Mouse (Mus musculus): ENCODE measurements around the gene Slc19a1.
A peak's percentile ranks its signal among the peaks of the same experiment; 100 is the strongest.

Gene Slc19a1

GRCm38 (mm10) chr10:77031768-77032375 is at the start of gene Slc19a1:
Slc19a1 (plus strand) TSS chr10:77032241.
- no peak for DNase-seq (ENCODE audit: low read depth)

DNA sequence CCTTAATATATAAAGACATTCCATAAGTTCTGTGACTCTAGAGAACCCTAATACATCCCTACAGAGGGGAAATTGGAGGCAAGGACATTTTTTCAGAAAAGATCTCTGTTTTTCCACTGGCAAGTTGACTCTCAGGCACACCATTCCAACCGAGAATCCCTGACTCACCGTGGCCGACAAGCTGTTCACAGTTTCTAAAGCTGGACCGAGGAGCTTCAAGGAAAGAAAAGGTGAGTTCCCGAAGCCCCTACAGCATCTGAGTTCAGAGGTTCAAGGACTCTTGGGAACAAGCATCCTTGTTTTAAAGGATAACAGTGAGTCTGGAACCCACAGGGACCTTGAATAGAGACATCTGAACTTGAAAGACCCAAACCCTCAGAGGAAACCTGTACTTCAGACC is 43.5 kb upstream of the Slc19a1 start:
- no peak for DNase-seq (ENCODE audit: low read depth)

GRCm38 (mm10) chr10:76992456-76992855 is 39.6 kb upstream of the Slc19a1 start:
- DNase-seq (ENCODE audit: low read depth): no peak

DNA sequence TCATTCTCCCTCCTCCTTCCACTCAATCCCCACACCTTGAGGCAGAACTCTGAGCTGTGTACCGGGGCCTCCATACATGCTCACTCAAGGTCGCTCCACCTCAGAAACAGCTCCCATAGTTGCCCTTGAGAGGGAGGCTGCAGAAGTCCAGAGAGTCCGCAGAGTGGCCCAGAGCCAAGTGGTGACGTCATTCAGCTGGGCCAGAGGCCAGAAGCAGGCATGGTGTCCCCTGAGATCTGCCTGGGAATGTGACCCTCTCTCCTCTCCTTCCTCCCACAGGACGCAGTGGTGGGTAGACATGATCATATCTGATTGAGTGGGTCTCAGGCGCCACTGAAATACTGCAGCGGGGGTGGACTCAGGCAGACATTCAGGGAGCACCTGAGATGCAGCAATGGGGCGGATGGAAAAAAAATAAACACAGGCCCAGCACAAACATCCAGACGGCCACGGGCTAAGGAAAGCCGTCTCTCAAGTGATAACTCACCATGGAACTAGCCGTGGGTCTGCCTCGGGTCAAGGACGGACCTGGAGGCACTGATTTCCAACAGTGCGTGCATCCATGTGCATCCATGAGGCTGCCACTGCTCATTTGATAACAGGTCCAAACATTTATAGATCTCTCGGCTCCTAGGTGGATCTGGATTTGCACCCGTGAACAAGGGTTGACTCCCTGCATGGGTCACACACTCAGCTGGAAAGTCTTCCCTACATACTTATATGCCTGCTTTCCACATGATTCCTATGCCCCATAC is 34.1 kb upstream of the Slc19a1 start:
- no peak for DNase-seq (ENCODE audit: low read depth)

GRCm38 (mm10) chr10:77004936-77005335 is 27.1 kb upstream of the Slc19a1 start:
- DNase-seq (ENCODE audit: low read depth): no peak

DNA sequence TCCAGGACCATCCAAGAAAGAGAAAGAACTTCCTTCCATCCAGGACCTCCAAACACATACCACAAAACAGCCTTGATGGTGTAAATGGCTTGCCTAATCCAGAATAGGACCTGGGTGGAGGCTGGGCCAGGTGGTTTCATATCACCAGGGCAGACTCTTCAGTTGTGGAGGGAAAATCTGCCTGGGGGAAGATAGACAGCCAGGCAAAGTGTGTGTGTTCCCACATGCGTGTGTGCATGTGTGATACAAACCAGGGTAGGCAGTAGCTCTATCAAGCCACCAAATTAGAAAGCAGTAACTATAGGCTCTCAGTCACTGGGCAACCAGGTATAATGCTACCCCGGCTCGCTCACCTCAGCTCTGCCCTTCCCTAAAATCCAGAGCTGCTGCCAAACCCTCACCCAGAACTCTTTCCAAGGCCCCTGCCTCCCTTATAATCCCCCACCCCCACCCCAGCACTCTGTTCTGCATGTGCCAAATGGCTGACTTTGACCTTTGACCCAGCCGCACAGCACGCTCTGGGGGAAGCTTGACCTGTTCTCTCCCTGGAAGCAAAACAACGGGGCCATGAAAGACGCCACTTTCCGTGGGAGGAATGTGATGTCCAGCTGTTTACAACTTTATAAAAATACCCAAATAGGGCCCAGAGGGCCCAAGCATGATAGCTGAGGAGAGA is 24.5 kb upstream of the Slc19a1 start:
- DNase-seq (ENCODE audit: low read depth): no peak

DNA sequence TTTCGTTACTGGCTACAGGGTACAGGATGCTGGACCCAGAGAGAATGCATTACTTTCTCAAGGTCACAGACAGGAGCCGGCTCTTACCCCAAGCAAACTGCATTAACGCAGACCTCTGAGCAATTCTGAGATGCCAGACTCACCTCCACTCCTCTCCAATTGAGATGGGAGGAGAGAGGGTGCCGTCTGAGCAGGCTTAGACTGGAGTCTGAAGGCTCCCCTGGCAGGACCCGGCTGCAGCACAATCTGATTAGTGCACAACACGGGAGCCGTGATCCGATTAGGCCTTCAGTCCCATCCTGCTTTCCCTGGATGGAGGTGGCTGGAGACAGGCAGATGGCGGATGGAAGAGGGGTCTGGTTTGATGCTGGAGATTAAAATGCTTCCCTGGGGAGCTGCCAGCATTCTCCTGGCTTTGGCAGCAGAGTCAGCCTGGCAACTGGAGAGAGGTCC is 23.9 kb upstream of the Slc19a1 start:
- peak; percentile 14 for DNase-seq (ENCODE audit: low read depth)

DNA sequence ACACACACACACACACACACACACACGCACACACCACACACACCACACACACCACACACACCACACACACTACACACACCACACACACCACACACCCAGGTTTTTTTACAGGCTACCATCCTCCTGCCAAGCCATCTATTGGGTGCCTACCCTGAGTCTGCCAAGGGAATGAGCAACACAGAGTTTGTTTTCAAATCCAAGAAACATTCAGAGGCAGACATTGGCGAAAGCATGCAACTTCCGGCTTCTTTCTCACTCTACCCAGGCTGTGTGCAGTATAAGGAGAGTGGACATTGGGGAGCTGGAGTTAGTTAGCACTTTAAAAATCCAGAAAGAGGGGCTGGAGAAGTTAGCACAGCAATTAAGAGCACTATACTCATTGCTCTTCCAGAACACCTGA is 23.3 kb upstream of the Slc19a1 start:
- DNase-seq (ENCODE audit: low read depth): no peak

GRCm38 (mm10) chr10:77011681-77012080 is 20.4 kb upstream of the Slc19a1 start:
- DNase-seq (ENCODE audit: low read depth): no peak

- no peak for DNase-seq (ENCODE audit: low read depth)
Observed at GRCm38 (mm10) chr10:77016080-77016479, 16.0 kb upstream of the Slc19a1 start.

GRCm38 (mm10) chr10:77016499-77016898 is 15.5 kb upstream of the Slc19a1 start:
- DNase-seq (ENCODE audit: low read depth): no peak

GRCm38 (mm10) chr10:77017061-77017460 is 15.0 kb upstream of the Slc19a1 start:
- no peak for DNase-seq (ENCODE audit: low read depth)

- no peak for DNase-seq (ENCODE audit: low read depth)
Observed at GRCm38 (mm10) chr10:77017662-77018061, 14.4 kb upstream of the Slc19a1 start.

GRCm38 (mm10) chr10:77021399-77022052 is 10.5 kb upstream of the Slc19a1 start:
- DNase-seq (ENCODE audit: low read depth): no peak

- no peak for DNase-seq (ENCODE audit: low read depth)
Observed at GRCm38 (mm10) chr10:77022301-77023130, 9.5 kb upstream of the Slc19a1 start.

DNA sequence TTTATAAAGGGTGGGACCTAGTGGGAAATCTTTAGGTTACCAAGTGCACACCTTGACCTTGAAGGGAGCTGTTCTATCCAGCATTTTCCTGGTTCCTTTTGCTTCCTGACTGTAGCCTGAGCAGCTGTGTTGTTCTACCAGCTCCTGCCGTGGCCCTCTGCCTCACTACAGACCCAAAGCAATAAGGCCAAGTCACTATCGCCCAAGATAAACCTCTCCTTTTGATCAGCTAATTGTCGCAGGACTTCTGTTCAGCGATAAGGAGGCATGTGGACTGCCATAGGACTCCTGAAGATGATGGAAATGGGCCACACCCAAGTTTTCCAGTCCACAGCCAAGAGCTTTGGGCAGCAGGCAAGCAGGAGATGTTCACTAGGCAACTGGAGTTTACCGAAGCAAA is 7.8 kb upstream of the Slc19a1 start:
- DNase-seq (ENCODE audit: low read depth): no peak

GRCm38 (mm10) chr10:77026944-77027343 is 5.1 kb upstream of the Slc19a1 start:
- no peak for DNase-seq (ENCODE audit: low read depth)

DNA sequence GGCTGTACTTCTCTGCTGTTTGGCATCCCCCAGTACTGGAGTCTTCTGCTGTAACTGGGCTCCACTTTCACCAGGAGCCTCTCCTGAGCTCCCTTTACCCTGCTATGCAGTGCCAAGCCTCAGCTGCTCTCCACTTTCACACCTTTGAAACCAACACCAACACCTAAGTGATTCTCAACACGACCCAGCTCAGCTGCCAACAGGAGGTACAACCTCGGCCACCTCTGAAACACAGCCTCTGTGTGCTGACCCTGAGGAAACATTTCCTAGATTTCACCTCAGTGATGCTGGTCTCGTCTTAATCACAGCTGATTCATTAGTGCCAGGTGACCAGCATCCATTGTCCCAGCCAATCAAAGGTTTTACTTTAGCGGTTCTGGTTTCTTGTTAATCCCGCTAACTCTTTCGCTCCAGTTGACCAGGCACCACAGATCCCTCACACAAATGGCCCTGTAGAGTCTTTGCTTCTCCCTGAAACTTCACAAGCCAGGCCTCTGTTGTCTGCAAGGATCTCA is 3.2 kb upstream of the Slc19a1 start:
- DNase-seq (ENCODE audit: low read depth): no peak

DNA sequence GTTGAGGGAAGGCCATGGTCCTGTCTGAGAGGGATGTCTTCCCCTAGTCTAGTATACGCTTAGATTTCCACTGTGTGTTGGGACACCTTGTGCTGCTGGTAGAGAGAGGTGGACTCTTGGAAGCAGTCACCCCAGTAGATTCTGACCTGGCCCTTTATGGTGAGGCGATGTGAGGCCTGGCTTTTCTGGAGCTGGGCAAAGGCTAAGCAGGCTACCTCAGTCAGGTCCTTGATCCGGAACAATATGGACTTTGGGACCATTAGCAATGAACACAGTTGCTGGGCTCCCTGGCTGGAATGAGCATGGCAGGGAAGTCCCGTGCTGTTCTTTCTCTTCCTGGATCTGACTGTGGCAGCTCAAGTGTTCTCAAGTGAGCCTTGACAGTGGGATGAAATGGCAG is 2.3 kb upstream of the Slc19a1 start:
- DNase-seq (ENCODE audit: low read depth): no peak

- DNase-seq (ENCODE audit: low read depth): no peak
Observed at GRCm38 (mm10) chr10:77030666-77031065, 1.4 kb upstream of the Slc19a1 start.

DNA sequence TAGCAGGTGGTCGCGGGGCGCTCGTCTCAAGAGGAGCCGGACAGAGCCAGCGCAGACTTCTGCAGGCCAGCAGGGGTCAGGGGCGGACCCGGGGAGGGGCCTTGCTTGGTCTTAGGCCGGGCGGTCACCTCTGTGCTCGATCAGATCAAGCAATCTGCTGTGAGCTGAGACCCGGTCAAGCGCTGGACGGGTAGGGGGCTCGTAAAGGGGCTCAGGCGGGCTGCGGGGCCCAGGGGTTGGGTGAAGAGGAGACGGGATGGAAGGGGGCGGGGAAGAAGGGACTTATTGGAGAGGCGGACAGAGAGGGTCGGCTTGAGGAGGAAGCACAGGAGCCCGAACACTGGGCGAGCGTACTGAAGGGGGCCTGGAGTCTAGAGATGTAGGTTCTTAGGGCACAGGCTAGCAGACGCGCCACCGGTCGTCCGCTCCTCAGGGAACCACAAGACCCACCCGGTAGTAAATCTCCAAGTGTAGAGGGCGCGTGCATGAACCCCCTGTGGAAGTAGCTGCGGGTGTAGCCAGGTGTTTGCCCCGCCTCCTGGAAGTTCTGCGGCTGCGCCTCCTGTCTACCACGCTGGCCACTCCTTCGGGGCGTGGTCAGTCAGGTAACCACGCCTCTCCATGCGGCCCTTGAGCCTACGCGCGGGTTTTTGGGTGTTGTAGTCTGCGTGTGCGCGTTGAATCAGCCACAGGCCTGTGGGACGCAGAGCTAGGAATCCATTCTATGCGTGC is 716 bp downstream of the Slc19a1 start:
- peak; percentile 86 for DNase-seq (ENCODE audit: low read depth)
